Mouse (Mus musculus) cerebellum, postnatal 25 days (tissue): Measurements from ENCODE around the gene S1pr3.

Experiments
- DNase-seq, 2 experiments: peaks; one replicate each; pipeline ENCODE4 v3.0.0; 2021; ENCODE audit warnings: mixed read lengths in 2 of 2

The S1pr3 gene

DNA sequence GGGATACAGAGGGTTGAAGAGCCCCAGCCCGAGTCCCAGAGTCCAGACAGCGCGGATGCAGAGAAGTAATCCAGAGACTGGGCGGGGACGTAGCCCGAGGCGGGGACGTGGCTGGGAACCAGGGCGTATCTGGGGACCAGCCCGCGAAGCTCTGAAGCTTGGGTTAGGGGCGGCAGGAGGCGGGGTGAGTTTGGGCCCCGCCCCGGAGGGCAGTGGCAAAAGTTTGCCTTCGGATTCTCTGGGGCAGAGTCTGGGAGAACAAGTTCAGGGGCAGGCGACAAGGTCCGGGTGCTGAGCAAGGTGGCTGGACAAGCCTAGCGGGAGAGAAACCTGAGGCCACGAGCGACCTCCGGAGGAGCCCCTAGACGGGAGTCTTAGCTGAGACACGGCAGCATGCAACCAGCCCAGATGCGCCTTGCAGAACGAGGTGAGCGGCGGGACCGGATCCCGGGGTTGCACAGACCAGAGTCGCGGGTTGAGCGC is at the start of gene S1pr3:
TSS of gene S1pr3 (plus strand) at position 121 of the 483 bp plus-strand sequence.
- DNase-seq, result no peak

DNA sequence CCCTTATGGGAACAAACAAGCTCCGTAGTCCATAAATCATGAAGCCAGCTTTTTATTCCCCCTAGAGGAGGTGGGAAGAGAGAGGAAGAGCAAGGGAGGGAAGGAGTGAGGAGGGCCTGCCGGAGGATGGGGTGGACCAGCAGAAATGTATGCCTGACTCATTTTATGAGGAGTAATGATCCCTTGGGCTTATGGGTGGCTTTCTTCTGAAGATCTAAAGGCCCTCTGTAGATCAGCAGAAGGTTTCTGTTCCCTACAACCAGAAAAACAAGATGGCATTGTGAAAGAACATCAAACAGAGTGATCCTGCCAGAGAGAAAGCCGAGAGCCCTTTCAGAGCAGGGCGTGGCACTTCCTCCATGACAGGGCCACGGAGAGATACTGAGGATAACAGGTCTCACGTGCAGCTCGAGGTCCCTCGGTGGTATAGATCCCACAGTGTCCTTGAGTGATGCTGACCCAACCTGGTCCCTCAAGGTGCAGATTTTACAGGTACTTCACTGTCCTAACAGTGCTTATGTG is 47.9 kb upstream of the S1pr3 start:
- DNase-seq, result no peak

- no peak for DNase-seq
These were observed 45.0 kb upstream of the S1pr3 start for GRCm38 (mm10) chr13:51363390-51363789.

DNA sequence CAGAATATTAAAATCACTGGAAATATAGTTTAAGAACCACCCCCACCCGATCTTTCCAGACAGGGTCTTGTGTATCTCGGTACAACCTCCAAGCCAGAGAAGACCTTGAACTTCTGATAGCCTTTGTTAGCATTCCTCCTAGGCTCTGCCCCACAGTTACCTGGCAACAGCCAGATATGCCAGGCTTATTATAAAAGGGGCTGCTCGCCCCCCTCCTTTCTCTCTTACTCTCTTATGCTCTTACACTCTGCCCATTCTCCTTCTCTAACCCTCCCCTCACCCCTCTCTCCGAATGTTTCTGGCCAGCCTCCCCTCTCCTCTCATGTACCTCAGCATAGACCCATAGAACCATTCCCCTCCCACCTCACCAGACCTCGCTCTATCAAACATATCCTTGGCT is 44.5 kb upstream of the S1pr3 start:
- DNase-seq, result no peak

DNA sequence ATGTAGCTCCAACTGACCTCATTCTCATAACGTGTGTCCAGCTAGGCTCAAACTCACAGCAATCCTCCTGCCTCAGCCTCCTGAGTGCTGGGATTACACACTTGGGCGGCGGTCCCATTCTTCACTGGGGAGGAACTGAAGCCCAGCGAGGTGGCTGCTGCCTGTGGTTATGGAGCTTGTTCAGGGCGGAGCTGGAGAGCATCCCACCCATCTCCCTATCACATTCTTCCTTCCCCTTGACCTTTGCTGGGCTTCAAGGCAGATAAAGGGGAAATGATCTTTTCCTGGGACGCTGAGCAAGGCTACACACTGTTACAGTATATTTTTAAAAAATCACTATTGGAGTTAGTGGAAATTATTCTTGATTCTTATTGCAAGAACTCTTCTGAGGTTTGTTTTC is 43.2 kb upstream of the S1pr3 start:
- no peak for DNase-seq

GRCm38 (mm10) chr13:51368346-51368745 is 40.1 kb upstream of the S1pr3 start:
- DNase-seq, result no peak

DNA sequence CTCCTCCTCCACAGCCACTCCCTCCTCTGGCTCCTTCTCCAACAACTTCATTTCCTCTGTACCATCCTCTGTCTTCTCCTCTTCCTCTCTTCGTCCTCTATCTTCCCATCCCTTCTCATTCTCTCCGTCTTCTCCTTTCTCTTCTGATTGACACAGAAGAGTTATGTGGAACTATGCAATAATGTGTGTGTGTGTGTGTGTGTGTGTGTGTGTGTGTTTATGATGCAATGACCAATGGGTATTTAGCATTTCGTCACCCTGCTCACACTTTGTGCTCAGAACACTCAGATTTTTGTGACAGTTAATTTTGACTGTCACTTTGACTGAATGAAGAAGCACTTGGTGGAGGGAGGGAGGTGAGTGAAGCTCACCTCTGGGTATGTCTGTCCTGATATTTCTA is 39.1 kb upstream of the S1pr3 start:
- no peak for DNase-seq

DNA sequence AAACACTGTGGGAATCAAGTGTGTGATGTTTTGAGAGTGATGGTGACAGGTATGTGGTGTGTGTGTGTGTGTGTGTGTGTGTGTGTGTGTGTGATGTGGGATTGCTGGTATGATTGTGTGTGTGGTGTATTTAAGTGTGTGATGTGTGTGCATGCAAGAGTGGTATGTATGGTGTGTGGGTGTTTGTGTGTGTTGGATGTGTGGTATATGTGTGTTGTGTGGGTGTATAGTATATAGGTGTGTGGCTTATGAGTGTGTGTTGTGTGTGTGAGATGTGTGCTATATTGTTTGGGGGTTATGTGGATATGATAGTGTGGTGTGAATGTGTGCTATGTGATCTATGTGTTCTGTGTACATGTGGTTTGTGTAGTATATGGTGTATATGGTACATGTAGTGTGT is 35.4 kb upstream of the S1pr3 start:
- no peak for DNase-seq

- no peak for DNase-seq
These were observed 34.2 kb upstream of the S1pr3 start for GRCm38 (mm10) chr13:51374026-51374807.

DNA sequence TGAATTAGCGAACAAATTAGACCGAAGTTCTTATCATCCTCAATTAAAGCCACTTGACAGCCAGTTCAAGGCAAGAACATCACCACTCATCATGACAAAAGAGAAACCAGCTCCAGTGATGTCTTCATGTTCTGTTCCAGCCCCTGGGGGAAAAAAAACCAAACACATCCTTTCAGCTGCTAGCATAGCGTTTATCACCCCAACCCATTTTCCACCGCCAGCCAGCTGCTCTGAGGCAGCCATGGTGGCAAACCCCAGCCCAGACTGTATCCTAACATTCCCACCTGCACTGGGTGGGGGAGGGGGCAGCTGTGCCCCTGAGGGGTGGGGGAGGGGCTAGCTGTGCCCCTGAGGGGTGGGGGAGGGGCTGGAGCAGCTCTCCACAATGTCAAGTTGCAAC is 30.3 kb upstream of the S1pr3 start:
- DNase-seq, result no peak

DNA sequence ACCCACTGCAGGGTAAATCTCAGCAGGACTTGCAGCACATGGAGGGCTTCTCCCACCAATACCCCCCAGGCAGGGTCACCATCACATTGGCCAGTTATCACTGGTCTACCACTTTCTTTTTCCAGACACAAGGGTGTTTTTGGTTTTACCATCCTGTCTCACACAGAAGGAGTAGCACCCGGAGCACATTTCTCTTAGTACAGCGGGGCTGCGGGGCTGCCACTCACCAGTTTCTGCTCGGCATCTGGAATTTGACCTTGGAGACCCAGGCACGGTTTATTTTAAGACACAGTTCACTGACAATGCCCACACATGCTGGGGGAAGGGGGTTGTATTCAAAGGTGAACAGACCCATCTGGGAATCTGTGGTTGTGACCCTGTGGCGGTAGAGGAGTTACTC is 28.8 kb upstream of the S1pr3 start:
- DNase-seq, result no peak

DNA sequence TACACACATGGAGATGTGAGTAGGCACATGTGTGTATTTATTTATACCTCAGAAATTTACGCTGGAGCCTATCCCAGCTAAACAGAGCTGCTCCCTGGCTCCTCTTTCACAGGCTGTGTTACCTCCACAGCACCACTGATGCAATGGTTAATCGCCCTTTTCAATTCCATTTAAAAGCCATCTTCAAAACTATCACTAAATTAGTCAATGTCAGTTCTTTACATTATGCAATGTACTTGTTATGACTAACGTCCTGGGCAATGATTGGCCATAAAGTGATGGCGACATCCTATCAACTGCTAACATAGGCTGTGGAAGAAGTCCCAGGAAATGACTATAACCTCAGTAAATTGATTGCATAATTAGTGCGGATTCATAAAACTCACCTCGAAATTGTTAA is 26.9 kb upstream of the S1pr3 start:
- no peak for DNase-seq

- DNase-seq, result no peak
These were observed 23.5 kb upstream of the S1pr3 start for GRCm38 (mm10) chr13:51384899-51385298.

- no peak for DNase-seq
These were observed 20.5 kb upstream of the S1pr3 start for GRCm38 (mm10) chr13:51387908-51388307.

- no peak for DNase-seq
These were observed 18.0 kb upstream of the S1pr3 start for GRCm38 (mm10) chr13:51390398-51390797.

DNA sequence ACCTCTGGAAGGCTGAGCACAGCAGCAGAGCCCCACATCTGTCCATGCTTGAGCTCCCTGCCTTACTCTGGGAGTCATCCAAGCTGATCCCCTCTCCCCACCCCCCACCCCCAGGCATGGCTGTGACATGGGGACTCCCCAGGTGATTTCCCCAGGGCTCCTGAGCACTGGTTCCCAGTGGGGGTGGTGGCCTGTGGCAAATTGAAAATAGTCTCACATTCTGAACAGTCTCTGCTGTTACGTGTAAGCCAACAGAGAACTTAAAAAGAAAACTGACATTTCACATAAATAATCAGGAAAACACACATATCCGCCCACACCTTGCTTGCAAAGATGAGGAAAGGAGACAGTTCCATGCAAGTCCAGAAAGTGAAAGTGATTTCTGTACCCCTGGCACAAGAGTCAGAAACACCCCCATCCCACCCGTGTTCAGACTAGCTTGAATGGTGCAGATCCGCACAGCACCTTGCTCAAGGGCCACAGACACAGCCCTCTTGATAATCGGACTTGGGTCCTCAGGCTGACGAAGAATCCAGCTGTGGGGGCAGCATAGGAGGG is 17.0 kb upstream of the S1pr3 start:
- DNase-seq, result no peak

- DNase-seq, result no peak
These were observed 16.2 kb upstream of the S1pr3 start for GRCm38 (mm10) chr13:51392256-51392655.

- no peak for DNase-seq
These were observed 10.6 kb upstream of the S1pr3 start for GRCm38 (mm10) chr13:51397861-51398260.

- DNase-seq, result no peak
These were observed 8.9 kb upstream of the S1pr3 start for GRCm38 (mm10) chr13:51399562-51399961.

GRCm38 (mm10) chr13:51400186-51400719 is 8.2 kb upstream of the S1pr3 start:
- DNase-seq, result peak; percentile 16 to 36

DNA sequence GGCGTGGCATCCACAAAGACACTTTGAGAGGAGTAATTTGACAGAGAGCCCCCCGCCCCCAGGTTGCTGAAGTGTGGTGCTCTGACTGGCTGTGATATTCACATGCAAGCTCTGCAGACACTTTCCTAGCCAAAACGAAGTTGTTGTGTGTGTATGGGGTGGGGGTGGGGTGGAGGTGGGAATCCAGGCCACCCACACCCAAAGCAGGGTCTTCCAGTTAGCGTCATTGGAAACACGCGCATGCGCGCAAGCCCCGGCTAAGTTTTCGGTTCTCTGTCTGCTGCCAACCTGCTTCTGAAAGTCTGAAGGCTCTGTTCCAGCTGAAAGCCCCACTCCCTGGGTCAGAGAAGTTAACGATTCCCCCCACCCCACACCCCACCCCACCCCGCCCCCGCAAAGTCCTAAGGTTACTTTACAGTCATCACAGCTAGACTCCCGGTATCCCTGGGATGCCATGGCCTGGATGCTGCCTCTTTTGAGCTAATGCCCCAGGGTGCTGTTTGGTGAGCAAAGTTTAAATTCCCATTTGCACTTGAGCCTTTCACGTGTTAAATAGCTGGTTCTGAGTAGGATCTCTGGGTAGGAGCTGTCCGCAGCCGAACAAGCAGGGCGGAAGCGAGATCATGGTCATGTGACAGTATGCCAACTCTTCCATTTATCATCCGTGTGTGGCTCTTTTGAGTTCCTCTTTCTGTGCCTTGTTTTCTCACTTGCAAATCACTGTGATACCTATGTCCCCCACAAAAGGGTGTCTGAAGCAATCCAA is 7.5 kb upstream of the S1pr3 start:
- peak; percentile 19 to 51 for DNase-seq

- no peak for DNase-seq
These were observed 3.9 kb upstream of the S1pr3 start for GRCm38 (mm10) chr13:51404566-51404965.

DNA sequence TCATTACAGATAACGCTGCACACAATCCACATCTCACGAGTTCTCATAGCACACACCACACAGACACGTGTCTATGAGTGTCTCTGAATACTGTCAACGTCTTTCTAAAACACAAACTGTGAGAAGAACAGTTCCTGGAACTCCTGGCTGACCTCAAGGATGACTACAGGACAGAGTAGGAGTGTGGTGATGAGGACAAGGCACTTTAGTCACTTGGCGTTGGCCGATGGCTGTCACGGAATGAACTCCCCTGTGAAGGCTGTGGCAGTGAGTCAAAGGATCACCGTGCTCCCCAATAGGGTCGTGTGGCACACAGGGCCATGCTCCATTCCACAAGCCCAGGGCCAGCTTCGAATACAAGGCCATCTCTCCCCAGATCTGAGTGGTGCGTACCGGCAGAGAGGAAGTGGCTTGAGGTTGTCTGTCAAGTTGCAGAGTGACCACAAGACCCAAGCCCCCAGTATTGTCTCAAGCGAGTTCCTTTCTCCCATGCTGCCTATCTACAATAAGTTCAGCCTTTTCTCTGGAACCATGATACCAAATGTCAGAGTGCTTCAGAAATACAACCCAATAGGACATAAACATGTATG is 2.6 kb upstream of the S1pr3 start:
- no peak for DNase-seq
